8 mouse cellular contexts compared by ENCODE assay signal in genomic region chr12:111038231-111038975, GRCm38 (mm10). TPM values are rescaled to one million over a fixed set of nuclear protein-coding genes. Genes with fewer than 3 reads are reported as not detected.
A peak's percentile ranks its signal among the peaks of the same experiment; 100 is the strongest.
DNase-seq lines count a peak whose midpoint lies in the region; ATAC-seq and TF ChIP-seq lines count a peak whose summit lies in the region.

No protein-coding gene starts in this region.

- peak overlapping the region; percentile 92 for H3K9ac ChIP-seq in intestine, embryonic 16.5 days (ENCODE audit: low read depth, low read length)
- H3K9ac ChIP-seq in liver, adult 2 months (ENCODE audit: low read depth, low read length) = peak overlapping the region; percentile 76
- H3K9ac ChIP-seq in midbrain, embryonic 16.5 days (ENCODE audit: low read depth, low read length) = peak overlapping the region; percentile 85

- ATAC-seq in intestine, embryonic 16.5 days = peak; percentile 49
- peak; percentile 67 for ATAC-seq in midbrain, embryonic 16.5 days

- WGBS in intestine, embryonic 16.5 days = under 1% methylated on average over 54 of the region's 54 CpGs
- WGBS in liver, adult 2 months = 2% methylated on average over 54 of the region's 54 CpGs
- under 1% methylated on average over 54 of the region's 54 CpGs for WGBS in midbrain, embryonic 16.5 days

- H3K9me3 ChIP-seq in intestine, embryonic 16.5 days (ENCODE audit: control insufficient read depth, low read length) = no peaks in the 10 kb centered on the region
- H3K9me3 ChIP-seq in midbrain, embryonic 16.5 days (replicated peaks; ENCODE audit: control insufficient read depth, low read length, poor library complexity, severe bottlenecking) = no peaks in the 10 kb centered on the region

- peak overlapping the region; percentile 99 for H3K27ac ChIP-seq in intestine, embryonic 16.5 days (ENCODE audit: low read length)
- peak overlapping the region; percentile 48 for H3K27ac ChIP-seq in liver, adult 2 months (replicated peaks; ENCODE audit: insufficient read depth, low read depth, low read length)
- H3K27ac ChIP-seq in midbrain, embryonic 16.5 days (ENCODE audit: low read length) = peak overlapping the region; percentile 99

- peak; percentile 65 for DNase-seq in left cerebral cortex, adult 11 months (ENCODE audit: low spot score)
- no peak for DNase-seq in left cerebral cortex, postnatal 36 days (ENCODE audit: low spot score in 2 of 2)
- peak; percentile 87 for DNase-seq in embryo, embryonic 10.5 days (ENCODE audit: low spot score)
- peak; percentile 28 to 86 for DNase-seq in gastrocnemius, postnatal 36 days
- no peak for DNase-seq in liver, adult 2 months (ENCODE audit: extremely low read depth, low read depth, low spot score)
- peak; percentile 69 to 86 for DNase-seq in spleen, postnatal 4 days (ENCODE audit: low spot score in 2 of 2)

- intact Hi-C loops in left cerebral cortex, postnatal 36 days (cut with DNase I) = no loop called here
- intact Hi-C loops in gastrocnemius, postnatal 36 days (cut with DNase I) = no loop called here

- TF ChIP-seq POLR2A in liver, adult 2 months (IDR thresholded peaks at IDR 0.05; ENCODE audit: extremely low read depth, insufficient read depth, low read length) = no peak

- H3K4me2 ChIP-seq in intestine, embryonic 16.5 days (ENCODE audit: low read depth, low read length) = peak overlapping the region; percentile 93
- H3K4me2 ChIP-seq in midbrain, embryonic 16.5 days (ENCODE audit: low read length) = peak overlapping the region; percentile 91

- peak overlapping the region; percentile 98 for H3K4me3 ChIP-seq in intestine, embryonic 16.5 days (ENCODE audit: low read length)
- H3K4me3 ChIP-seq in liver, adult 2 months (ENCODE audit: insufficient read depth, low read depth, low read length) = peak overlapping the region; percentile 74
- H3K4me3 ChIP-seq in midbrain, embryonic 16.5 days (ENCODE audit: low read depth, low read length) = peak overlapping the region; percentile 96

- H3K36me3 ChIP-seq in intestine, embryonic 16.5 days (ENCODE audit: control insufficient read depth, insufficient read depth, low read length) = peaks cover 2% of the 10 kb centered on the region; the same call in 1 of the 2 replicates
- H3K36me3 ChIP-seq in liver, adult 2 months (ENCODE audit: control insufficient read depth, insufficient read depth, low read length) = no peaks in the 10 kb centered on the region
- no peaks in the 10 kb centered on the region for H3K36me3 ChIP-seq in midbrain, embryonic 16.5 days (ENCODE audit: control insufficient read depth, insufficient read depth, low read length)

- peaks cover 15% of the 10 kb centered on the region; the same call in 1 of the 2 replicates for H3K79me2 ChIP-seq in liver, adult 2 months (ENCODE audit: control insufficient read depth, insufficient read depth, low read length)

- TF ChIP-seq CTCF in liver, adult 2 months (IDR thresholded peaks at IDR 0.05; ENCODE audit: low read depth, low read length) = no peak

- H3K4me1 ChIP-seq in intestine, embryonic 16.5 days (ENCODE audit: control insufficient read depth, insufficient read depth, low read length) = peaks cover 24% of the 10 kb centered on the region
- peaks cover 9% of the 10 kb centered on the region for H3K4me1 ChIP-seq in liver, adult 2 months (ENCODE audit: control insufficient read depth, insufficient read depth, low read length)
- H3K4me1 ChIP-seq in midbrain, embryonic 16.5 days (ENCODE audit: control insufficient read depth, insufficient read depth, low read length) = peaks cover 19% of the 10 kb centered on the region

- H3K27me3 ChIP-seq in intestine, embryonic 16.5 days (replicated peaks; ENCODE audit: control insufficient read depth, insufficient read depth, low read length) = no peaks in the 10 kb centered on the region
- H3K27me3 ChIP-seq in liver, adult 2 months (ENCODE audit: control insufficient read depth, insufficient read depth, low read length) = no peaks in the 10 kb centered on the region
- no peaks in the 10 kb centered on the region for H3K27me3 ChIP-seq in midbrain, embryonic 16.5 days (ENCODE audit: control insufficient read depth, insufficient read depth, low read depth, low read length)

RNA-seq across cellular contexts. Expression of gene Rcor1, which starts 0.7 kb away (rescaled TPM):
- total RNA-seq in left cerebral cortex, postnatal 36 days (2021) = 10 to 100 TPM; 14.5 to 18.7 TPM
- 1 to 10 TPM; 7.1 to 7.3 TPM for total RNA-seq in gastrocnemius, postnatal 36 days (2021)
- polyA plus RNA-seq in intestine, embryonic 16.5 days (2015; fragmentation: Nextera tagmentation; extraction: Ambion mirVana) = 6.9 and 7.9 TPM in 2 replicates
- 4.4 and 5.9 TPM in 2 replicates for total RNA-seq in liver, adult 2 months (2014; rRNA removed)
- 3.4 and 5.3 TPM in 2 replicates for polyA plus RNA-seq in liver, adult 2 months (2012; rRNA removed)
- 4.4 and 5.3 TPM in 2 replicates for polyA plus RNA-seq in midbrain, embryonic 16.5 days (2015; fragmentation: Nextera tagmentation; extraction: Ambion mirVana)

RNA-seq across cellular contexts. Expression of gene Ankrd9, which starts 59.6 kb away (rescaled TPM):
- 10 to 100 TPM; 15.1 to 19.4 TPM for total RNA-seq in left cerebral cortex, postnatal 36 days (2021)
- total RNA-seq in gastrocnemius, postnatal 36 days (2021) = 100 to 1,000 TPM; 161 to 219 TPM
- polyA plus RNA-seq in intestine, embryonic 16.5 days (2015; fragmentation: Nextera tagmentation; extraction: Ambion mirVana) = 32.2 and 33.6 TPM in 2 replicates
- 0.94 and 1.4 TPM in 2 replicates for total RNA-seq in liver, adult 2 months (2014; rRNA removed)
- 10.5 and 12.8 TPM in 2 replicates for polyA plus RNA-seq in liver, adult 2 months (2012; rRNA removed)
- 7.0 and 7.1 TPM in 2 replicates for polyA plus RNA-seq in midbrain, embryonic 16.5 days (2015; fragmentation: Nextera tagmentation; extraction: Ambion mirVana)

Comparison
In these comparisons a context has a peak if more than half of its experiments do, and no peak if none do; other contexts are left out.
1. DNase-seq: peak in left cerebral cortex, adult 11 months (single experiment), embryo, embryonic 10.5 days (single experiment), gastrocnemius, postnatal 36 days (2 of 2) and spleen, postnatal 4 days (2 of 2); none in left cerebral cortex, postnatal 36 days (0 of 2) and liver, adult 2 months (single experiment).
2. H3K27ac ChIP-seq: peak in every context shown above with its lines; median percentile 99 in intestine, embryonic 16.5 days; 99 in midbrain, embryonic 16.5 days; 48 in liver, adult 2 months.
3. RNA of gene Ankrd9, which starts 59.6 kb away (total RNA-seq): 161 to 219 TPM in gastrocnemius, postnatal 36 days; 15.1 to 19.4 TPM in left cerebral cortex, postnatal 36 days and 0.94 to 1.4 TPM in liver, adult 2 months; every median in the first group is over 4 times any median in the second.
4. Peak in every context shown above with its lines, with median percentiles within 50 percentile points of each other: H3K4me3 ChIP-seq and H3K9ac ChIP-seq.